Mouse (Mus musculus) E14TG2a.4 (cell line): ENCODE measurements at regions not wholly inside any gene's neighbourhood (a gene's known extent, or its start where the extent isn't known, plus 50 kb on each side); places are given as distances from the start of the nearest gene placed in this dataset.

ENCODE experiments used
- CTCF ChIP-seq: conservative IDR thresholded peaks from 2 replicates; pipeline ENCODE4 v1.5.1; 2014; ENCODE audit warnings: low read length
- NANOG ChIP-seq: IDR thresholded peaks from 2 replicates; pipeline ENCODE4 v1.6.1; 2014; ENCODE audit warnings: borderline replicate concordance, low read length, mixed read lengths
- POU5F1 ChIP-seq: IDR thresholded peaks from 2 replicates; pipeline ENCODE4 v1.6.1; 2014; ENCODE audit warnings: low read length, borderline replicate concordance

DNA sequence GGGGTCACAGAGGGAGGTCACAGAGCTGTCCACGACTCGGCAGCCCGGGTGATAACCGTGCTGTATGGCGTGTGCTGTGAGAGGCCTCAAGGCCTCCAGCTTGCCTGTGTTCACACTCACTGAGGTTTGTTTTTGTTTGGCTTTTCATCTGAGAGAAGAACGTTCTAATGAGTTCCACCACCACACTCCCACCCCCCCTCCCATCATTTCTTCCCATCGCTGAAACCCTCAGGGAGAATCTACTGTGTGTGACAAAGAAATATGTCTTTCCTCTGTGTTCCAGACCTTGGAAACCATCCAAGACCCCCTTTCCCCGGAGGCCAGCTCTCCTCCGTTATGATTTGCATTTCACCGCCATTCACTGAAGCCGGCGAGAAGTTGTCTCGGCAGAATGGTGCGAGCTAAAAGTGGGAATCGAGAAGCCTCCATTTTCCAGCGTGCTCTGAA is 164.0 kb upstream of the 1700066M21Rik start:
- TF ChIP-seq CTCF, result no peak
- TF ChIP-seq NANOG, result no peak
- TF ChIP-seq POU5F1, result no peak
